Mouse (Mus musculus) C2C12 (cell line): Measurements from ENCODE around the gene Hsh2d. TPM values are rescaled to one million over a fixed set of nuclear protein-coding genes. Genes with fewer than 3 reads are reported as not detected.

Experiments used
- H3K27me3 ChIP-seq: one replicate; pipeline ENCODE4 v1.6.1; 2011; ENCODE audit not compliant: control insufficient read depth, insufficient read depth, insufficient read length
- H3K36me3 ChIP-seq: one replicate; pipeline ENCODE4 v1.6.1; 2011; ENCODE audit not compliant: control insufficient read depth, insufficient read depth
- H3K4me3 ChIP-seq: one replicate; pipeline ENCODE4 v1.5.1; 2011; ENCODE audit warnings: mild to moderate bottlenecking, control low read depth; ENCODE audit not compliant: poor library complexity, insufficient read depth, severe bottlenecking
- H3K79me2 ChIP-seq: one replicate; pipeline ENCODE4 v1.6.1; 2011; ENCODE audit not compliant: control insufficient read depth, insufficient read depth
- H3K79me3 ChIP-seq: one replicate; pipeline ENCODE4 v1.6.1; 2011; ENCODE audit warnings: low read depth, control low read depth
- H3ac ChIP-seq: one replicate; pipeline ENCODE3; 2011; ENCODE audit warnings: low read depth; ENCODE audit not compliant: control insufficient read depth, insufficient read length
- CEBPB ChIP-seq: IDR thresholded peaks from one replicate; pipeline ENCODE4 v1.6.1; 2011; ENCODE audit warnings: low read depth, mild to moderate bottlenecking, control low read depth, moderate library complexity
- CTCF ChIP-seq: IDR thresholded peaks from one replicate; pipeline ENCODE4 v1.5.1; 2011; ENCODE audit not compliant: control insufficient read depth, insufficient read depth, insufficient read length
- FOSL1 ChIP-seq: IDR thresholded peaks from one replicate; pipeline ENCODE4 v1.8.0; 2011; ENCODE audit warnings: mild to moderate bottlenecking, low read length; ENCODE audit not compliant: poor library complexity, insufficient read depth, severe bottlenecking
- MAX ChIP-seq: IDR thresholded peaks from one replicate; pipeline ENCODE4 v1.6.1; 2011; ENCODE audit warnings: mild to moderate bottlenecking, control low read depth
- MYOD1 ChIP-seq: IDR thresholded peaks from one replicate; pipeline ENCODE4 v1.6.1; 2011; ENCODE audit warnings: low read depth; ENCODE audit not compliant: control insufficient read depth, insufficient read length
- MYOG ChIP-seq: IDR thresholded peaks from one replicate; pipeline ENCODE4 v1.6.1; 2011; ENCODE audit not compliant: control insufficient read depth, insufficient read length; ENCODE audit errors: extremely low read depth
- USF1 ChIP-seq: IDR thresholded peaks from one replicate; pipeline ENCODE4 v1.6.1; 2011; ENCODE audit warnings: low read depth, mild to moderate bottlenecking, control low read depth, moderate library complexity
- polyA plus RNA-seq: library from polyadenylated mRNA; unstranded; fragments of >200 nt; fragmentation: generic; extraction: Trizol; gene quantifications from one replicate; pipeline ENCODE4 v1.2.1, GENCODE M21; 2012; ENCODE audit warnings: missing spikeins

Hsh2d gene
- polyA plus RNA-seq, 1 experiment = 0.04 TPM

DNA sequence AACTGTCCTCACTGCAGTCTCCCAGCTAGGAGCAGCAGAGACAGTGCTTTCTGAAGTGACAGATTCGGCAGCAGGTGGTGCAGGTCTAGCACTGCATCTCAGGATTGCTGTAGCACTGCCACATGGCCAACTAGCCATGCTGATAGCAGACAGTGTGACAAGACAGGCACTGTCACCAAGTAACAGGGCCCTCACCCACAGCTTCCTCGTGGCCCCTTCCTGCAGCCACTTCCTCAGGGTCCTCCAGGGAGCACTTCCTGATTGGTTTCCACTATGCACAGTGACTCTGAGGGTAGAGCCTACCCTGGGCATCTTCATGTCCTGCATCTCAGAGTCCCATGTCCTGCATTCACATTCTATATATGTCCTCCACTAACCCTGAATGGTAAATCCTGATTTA is 55.2 kb downstream of the Hsh2d start:
- Histone ChIP-seq H3K27me3 (no peaks in the 10 kb centered on the region), H3K79me2 (peaks cover 39% of the 10 kb centered on the region), H3K4me3 (no peak overlapping the region), H3ac (no peak overlapping the region), H3K79me3 (peaks cover 26% of the 10 kb centered on the region), H3K36me3 (no peaks in the 10 kb centered on the region)
- no peak for TF ChIP-seq USF1
- no peak for TF ChIP-seq MYOG
- no peak for TF ChIP-seq CEBPB
- TF ChIP-seq MAX = no peak
- TF ChIP-seq FOSL1 = no peak
- TF ChIP-seq CTCF = no peak
- TF ChIP-seq MYOD1 = no peak

Other genes starting within 250 kb of the Hsh2d start
- gene Zfp961, start 238.6 kb upstream of the Hsh2d start, polyA plus RNA-seq = 5.1 TPM
- not detected for gene Cyp4f18, start 180.0 kb upstream of the Hsh2d start, polyA plus RNA-seq
- not detected for gene Olfr372, start 148.4 kb upstream of the Hsh2d start, polyA plus RNA-seq
- gene Olfr373, start 106.5 kb upstream of the Hsh2d start, polyA plus RNA-seq = not detected
- gene Olfr374, start 82.6 kb upstream of the Hsh2d start, polyA plus RNA-seq = 0.01 TPM
- gene Tpm4, start 54.7 kb upstream of the Hsh2d start, polyA plus RNA-seq = 434 TPM
- gene Rab8a, start 28.4 kb upstream of the Hsh2d start, polyA plus RNA-seq = 122 TPM
- not detected for gene Cib3, start 23.2 kb downstream of the Hsh2d start, polyA plus RNA-seq
- gene Gm11034, start 24.0 kb downstream of the Hsh2d start, polyA plus RNA-seq = not detected
- 40.7 TPM for gene Fam32a, start 30.1 kb downstream of the Hsh2d start, polyA plus RNA-seq
- 77.7 TPM for gene Ap1m1, start 50.4 kb downstream of the Hsh2d start, polyA plus RNA-seq
- 107 TPM for gene Gm10282, start 115.6 kb downstream of the Hsh2d start, polyA plus RNA-seq
- gene Klf2, start 129.4 kb downstream of the Hsh2d start, polyA plus RNA-seq = 9.9 TPM
- gene Eps15l1, start 231.8 kb downstream of the Hsh2d start, polyA plus RNA-seq = 29.4 TPM